Mouse (Mus musculus) neutrophil, adult 5-6 weeks (primary cell): ENCODE results near the gene Serbp1. TPM values are rescaled to one million over a fixed set of nuclear protein-coding genes. Genes with fewer than 3 reads are reported as not detected.
A peak's percentile ranks its signal among the peaks of the same experiment; 100 is the strongest.

ENCODE experiments used
- ATAC-seq: fragments of 151-379, 151-347 bp; 2 replicates; pipeline ENCODE4 v1.8.0; 2017; ENCODE audit warnings: mild to moderate bottlenecking, moderate TSS enrichment; ENCODE audit not compliant: insufficient number of reproducible peaks, poor library complexity, low FRiP score, severe bottlenecking; ENCODE audit errors: extremely low read depth
- total RNA-seq: library from RNA; stranded (forward); fragments of 200-1000 nt; gene quantifications from 2 replicates; pipeline ENCODE4 v1.2.3, GENCODE M21; 2017

Serbp1 gene
- total RNA-seq, 1 experiment from 2014 or later = 697 TPM

DNA sequence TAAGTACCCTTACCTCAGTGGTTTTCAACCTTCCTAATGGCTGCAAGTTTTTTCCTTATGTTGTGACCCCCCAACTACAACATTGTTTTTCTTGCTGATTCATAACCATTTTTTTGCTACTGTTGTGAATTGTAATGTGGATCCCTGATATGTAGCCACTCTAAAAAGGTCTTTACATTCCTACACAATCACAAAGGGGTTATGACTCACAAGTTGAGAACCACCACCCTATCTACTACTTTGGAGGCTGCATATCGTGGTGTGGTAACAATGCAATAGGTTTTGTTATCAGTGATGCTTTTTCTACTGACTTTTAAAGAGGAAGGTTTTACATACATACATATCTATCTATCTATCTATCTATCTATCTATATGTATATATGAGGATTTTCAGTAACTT lies 44.9 kb downstream of the Serbp1 start:
- ATAC-seq = no peak

DNA sequence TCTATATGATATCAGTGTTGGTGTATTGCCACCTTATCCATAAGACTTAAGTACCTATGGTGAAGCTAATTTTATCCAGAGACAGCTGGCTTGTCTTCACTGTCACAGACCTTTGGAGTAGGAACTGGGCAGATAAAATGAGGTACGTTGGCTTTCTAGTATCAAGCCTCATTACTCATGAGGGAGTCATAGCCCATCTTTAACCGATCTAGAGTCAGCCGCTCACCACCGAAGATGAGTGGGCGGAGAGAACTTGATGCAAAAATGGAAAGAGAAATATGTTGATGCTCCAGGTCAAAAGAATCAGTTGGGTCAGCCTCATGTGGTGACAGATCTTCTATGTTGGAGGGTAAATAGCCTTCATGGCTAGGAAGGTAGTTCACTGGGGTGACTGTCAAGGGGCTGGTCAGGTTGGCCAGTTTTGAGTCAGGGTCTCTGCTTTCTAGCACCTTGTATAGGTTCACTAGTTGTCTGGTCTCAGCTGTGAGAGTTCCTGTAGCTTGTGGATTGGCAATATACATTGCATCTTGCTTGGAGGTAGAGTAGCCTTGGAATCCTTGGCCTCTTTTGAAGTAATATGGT lies 54.2 kb downstream of the Serbp1 start:
- no peak for ATAC-seq

DNA sequence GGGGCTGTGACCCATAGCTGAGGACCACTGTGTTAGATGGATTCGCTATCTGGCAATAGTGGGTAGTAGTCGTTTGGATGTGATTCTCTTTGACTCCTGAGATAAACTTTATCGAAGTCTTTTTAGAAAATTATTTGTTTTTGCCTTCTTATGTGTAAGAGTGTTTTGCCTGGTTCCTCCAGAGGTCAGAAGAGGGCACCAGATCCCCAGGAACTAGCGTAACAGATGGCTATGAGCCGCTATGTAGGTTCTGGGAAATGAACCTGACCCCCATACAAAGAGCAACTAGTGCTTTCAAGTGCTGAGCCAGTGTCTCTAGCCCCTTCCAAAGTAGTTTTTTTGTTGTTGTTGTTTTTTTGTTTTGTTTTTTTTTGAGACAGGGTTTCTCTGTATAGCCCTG lies 58.1 kb downstream of the Serbp1 start:
- ATAC-seq = no peak

DNA sequence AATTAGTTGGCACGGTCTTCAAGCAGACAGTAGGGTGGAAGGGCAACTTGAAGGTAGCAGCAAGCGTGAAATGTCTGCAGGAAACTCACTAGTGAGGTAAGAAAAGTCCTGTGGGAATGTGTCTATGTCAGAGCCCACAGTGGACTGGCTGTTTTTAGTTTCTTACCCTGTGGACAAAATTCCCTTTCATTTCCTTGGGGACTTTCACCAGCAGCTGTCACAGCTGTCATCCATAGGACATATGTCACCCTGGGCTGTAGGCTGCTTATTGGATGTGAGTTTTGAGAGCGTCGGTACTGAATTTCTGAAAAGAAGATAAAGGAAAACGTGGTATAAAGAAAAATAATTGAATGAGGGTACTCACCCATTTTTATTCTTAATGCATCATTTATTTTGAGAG lies 60.8 kb downstream of the Serbp1 start:
- no peak for ATAC-seq

DNA sequence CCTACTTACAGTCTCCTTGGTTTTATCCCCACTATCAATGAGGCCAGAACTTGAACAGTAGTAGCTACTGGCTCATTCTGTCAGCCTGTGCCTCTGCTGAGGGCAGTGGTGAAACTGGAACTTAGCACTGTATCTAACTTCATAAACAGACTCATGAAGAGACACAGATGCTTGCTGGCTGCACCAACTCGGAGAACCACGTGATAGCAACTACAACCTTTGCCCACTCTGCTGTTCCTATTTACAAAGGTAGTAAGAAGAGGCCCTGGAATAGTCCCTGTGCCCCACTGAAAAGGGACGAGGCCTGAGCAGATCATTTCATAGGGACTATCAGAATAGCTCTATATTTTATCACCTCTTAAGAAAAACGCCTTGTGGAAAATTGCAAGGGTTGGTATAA lies 62.3 kb downstream of the Serbp1 start:
- no peak for ATAC-seq

DNA sequence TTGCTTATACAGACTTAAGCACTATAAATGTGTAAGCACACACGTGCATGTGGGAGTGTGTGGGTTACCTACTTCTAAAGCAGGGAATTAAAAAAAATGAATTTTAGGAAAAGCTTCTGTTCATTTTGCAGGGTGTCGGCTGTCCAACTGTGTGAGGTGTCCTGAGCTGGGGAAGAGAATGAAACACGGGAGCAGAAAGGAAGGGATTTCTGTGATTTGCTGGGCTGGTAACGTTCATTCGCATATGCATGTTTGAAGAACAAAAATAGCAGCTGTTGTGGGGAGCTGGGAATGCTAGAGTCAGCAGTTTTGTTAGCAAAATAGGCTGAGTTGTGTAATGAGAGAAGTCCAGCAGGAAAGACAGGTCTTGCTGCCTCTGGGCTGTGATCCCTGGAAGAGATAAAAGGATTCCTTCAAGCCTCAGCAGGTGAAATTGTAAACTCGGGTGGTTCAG lies 62.8 kb downstream of the Serbp1 start:
- ATAC-seq = no peak

DNA sequence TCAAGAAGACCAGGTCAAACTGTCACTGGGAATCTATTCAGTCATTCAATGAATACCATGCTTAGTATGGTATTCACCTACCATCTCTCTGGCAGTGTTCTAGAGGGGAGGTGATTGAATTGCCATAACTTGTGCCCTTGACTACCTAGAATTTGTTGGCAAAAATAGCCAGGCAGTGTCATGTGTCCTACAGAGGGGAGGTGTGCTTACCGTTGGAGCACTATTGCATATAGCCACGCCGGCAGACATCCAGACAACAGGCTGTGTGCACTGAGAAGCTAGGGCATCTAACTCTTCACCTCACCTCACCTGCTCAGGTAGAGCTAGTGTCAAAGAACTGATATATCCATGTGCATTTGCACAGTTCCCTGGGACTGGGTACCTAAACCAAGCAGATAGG lies 63.3 kb downstream of the Serbp1 start:
- ATAC-seq = no peak

DNA sequence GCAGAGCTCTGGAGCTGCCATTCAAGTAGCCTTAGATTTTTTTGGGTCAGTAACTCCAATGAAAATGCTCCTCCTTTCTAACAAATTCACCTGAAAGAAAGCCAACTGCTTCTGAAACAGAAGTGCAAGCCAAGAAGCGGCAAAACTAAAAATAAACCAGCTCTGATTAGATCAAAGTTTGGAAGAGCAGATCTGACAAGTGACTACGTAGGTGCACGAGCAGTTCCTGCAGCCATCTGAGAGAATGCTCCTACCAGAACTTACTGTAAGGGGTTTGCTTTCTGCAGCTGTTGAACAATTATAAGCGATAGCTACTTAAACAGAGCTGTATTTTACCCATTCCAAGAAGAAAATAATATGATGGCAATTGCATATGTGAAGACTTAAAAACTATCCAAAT lies 64.5 kb downstream of the Serbp1 start:
- no peak for ATAC-seq

DNA sequence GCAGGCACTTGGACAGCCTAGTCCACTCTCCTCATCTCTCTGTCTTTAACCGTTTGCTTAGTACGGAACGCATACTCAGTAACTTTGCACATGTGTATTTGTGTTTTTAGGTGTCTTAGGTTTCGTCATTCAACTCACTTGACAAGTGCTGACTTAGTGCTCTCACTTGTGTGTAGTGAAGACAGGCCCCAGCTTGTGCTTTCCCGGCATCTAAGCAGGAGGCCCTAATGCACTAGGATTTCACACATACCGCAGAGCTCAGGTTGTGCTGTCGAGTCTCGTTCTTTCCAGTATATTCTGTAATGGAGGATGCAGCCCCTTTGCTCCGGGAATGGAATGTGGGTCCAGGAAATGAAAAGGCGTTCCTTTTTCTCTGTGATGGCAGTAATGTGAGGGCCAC lies 65.2 kb downstream of the Serbp1 start:
- no peak for ATAC-seq

DNA sequence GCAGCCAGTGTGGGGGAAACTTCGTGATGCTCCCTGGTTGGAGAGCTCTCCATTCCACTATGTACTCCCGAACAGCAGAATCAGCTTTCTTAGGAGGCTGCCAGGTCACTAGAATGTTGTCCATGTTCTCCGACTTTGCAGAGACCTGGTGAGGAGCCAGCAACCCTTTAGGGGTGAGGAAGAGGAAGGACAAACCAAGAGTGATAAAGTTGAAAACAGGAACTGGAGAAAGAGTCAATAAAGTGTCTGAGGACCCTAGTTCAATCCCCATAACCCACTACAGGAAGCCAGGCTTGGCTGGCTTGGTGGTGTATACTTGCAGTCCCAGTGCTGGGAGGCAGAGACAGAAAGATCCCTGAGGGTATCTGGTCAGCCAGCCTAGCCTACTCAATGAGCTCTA lies 71.0 kb downstream of the Serbp1 start:
- no peak for ATAC-seq

DNA sequence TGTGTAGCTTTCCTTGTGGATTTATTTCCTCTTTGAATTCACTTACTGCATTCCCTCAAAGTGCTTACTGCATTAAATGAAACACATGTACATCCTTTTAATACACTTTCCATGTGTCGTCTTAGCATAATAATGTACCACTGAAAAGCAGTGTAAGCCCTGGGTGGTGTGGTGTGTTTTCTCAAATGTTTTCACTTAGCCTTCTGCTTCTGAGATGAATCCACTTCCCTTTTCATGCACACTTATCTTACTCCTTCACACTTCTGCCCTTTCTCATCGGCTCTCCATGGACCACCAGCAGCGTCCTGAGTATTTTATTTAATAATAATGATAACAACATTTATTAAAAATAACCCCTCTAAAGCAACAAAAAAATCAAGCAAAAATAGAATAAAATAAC lies 71.8 kb downstream of the Serbp1 start:
- no peak for ATAC-seq

DNA sequence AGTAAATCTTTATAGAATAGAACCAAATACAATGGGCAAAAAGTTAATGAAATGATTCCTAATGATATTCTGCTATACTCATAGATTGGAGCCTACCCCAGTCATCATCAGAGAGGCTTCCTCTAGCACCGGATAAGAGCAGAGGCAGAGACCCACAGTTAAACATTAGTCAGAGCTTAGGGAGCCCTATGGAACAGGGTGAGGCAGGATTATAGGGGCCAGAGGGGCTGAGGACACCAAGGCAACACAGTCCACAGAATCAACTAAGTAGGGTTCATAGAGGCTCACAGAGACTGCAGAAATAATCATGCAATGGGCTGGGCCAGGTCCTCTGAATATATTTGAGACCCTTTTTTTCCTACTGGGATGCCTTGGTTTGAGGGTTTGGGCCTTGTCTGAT lies 76.7 kb downstream of the Serbp1 start:
- ATAC-seq = no peak

DNA sequence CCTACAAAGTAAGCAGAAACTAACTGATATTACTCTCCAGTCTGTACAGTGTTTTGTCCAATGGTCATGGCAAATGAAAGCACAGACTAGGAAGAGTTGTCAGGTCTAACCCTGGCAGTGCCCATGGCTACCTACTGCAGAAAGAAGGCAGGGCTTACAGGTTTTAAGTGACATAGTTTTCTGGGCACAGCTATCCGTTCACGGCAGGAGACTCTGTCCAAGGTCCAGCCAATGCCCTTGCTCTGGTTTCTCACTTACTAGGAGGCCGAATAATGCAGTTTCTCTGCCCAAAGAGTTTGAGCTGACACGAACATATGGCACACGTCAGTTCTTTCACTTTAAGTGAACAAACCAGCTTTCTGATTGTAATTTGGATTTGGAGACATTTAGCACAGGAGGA lies 79.1 kb downstream of the Serbp1 start:
- no peak for ATAC-seq

DNA sequence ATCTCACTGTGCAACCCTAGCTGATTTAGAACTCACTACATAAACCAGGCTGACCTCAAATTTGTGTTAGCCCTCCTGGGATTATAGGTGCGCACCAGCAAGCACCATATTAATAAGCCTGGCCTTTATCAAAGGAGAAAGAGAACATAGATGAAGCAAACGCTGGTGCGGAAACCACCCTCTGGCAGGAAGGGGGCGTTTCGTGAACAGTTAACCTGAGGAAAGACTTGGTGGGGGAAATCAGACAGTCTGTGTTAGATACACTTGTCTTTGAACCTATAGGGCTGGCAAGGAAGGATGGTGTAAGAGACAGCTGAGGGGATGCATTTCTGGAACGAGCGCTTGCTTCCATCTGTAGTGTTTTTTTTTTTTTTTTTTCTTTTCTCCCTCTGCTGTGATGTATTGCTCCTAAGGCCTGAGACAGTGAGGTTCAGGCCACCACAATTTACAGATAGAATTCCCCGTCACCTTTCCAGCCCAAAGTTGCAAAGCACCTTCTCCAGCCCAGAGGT lies 79.9 kb downstream of the Serbp1 start:
- ATAC-seq = no peak

DNA sequence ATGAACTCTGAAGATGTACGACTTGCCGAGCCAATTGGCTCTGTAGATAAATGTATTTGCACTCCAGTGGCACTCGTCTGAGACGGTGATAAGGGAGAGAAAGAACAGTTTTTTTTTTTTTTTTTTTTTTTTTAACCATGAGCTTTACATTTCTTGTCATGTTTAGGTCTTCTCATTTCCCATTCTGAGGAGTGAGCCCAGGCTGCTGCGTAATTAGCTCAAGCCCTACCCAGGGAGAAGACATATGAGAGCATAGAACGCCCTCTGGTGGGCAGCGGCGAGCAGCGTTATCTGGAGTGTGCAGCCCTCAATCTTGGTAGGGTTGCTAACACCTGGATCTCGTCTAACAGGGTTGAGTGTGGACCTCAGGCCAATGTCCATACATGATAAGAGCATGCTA lies 80.5 kb downstream of the Serbp1 start:
- 0 out of 2 replicates have a peak, but pooled peaks have one; percentile 36 for ATAC-seq

DNA sequence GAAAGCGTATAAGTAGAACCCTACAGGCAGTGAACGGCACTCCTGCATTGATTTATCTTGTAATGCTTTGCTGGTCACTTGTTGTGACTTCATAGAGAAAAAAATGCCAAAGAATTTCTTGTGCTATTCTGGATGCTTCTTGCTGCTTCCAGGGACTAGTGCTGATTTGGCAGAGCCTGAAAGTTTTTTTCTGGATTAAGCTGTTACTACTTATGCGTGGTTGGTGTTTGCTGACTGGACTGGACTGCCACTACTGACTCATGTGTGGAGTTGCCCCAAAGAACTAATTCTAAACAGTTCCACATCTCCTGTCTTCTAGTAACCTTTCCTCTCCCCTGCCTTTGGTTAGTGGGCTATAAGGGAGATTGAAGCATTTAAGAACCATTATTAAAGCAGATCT lies 85.8 kb downstream of the Serbp1 start:
- ATAC-seq = no peak

DNA sequence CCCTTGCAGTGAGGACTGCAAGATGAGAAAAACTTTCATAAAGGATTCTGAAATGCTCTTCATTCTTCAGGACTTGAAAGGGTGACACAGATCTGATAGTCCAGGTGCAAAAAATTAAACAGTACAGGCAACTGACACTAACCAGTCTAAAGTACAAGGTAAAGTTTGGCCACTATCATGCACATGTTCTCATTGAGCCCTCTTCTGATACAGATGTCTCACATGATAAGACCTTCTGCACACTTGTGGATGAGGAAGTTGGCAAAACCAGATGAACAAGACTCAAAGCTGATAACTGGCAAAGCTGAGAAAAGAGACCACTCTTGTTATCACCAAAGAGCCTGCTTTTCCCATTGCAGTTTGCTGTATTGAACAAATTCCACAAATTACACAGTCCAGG lies 100.0 kb downstream of the Serbp1 start:
- ATAC-seq = no peak

DNA sequence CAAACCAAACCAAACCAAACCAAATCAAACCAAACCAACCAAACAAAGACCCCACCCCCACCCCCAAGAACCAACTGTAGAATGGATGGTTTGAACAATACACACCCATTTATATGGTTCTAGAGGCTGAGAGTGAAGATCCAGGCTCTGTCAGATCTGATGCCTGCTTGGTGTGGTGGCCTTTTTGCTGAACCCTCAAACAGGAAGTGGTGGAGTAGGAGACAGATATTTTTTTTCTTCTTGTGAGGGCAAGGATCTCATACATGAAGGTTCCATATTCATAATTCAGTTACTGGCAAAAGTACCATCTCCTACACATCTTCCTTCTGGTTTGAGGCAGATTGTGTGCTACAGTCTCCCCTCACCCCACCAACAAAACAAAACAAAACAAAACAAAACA lies 101.5 kb downstream of the Serbp1 start:
- 0 out of 2 replicates have a peak, but pooled peaks have one; percentile 30 for ATAC-seq
